Mouse (Mus musculus): ENCODE results near the gene Ufsp1. TPM values are rescaled to one million over a fixed set of nuclear protein-coding genes. Genes with fewer than 3 reads are reported as not detected.

The Ufsp1 gene
- total RNA-seq, 2 experiments from 2014 or later = 19.1 to 20.8 TPM

GRCm38 (mm10) chr5:137295296-137295695 is 867 bp downstream of the Ufsp1 start:
- DNase-seq (ENCODE audit: low spot score) = no peak

DNA sequence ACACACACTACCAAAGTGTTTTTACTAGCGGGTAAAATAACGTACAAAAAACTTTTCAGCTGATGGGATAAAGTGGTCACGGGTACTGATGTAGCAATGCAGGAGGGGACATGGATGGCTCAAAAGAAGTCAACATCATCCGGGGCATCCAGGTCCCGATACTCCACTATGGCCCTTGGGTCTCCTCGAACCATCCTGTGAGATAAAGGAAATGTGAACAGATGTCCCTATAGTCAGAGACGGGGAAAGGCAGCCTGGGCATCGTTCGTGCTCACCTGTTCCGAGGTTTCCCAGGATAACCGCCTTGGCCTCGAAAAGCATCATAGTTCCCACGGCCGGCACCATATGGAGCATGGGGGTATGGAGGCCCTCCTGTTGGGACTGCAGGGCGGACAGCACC is 1.3 kb downstream of the Ufsp1 start:
- DNase-seq (ENCODE audit: low spot score) = no peak

DNA sequence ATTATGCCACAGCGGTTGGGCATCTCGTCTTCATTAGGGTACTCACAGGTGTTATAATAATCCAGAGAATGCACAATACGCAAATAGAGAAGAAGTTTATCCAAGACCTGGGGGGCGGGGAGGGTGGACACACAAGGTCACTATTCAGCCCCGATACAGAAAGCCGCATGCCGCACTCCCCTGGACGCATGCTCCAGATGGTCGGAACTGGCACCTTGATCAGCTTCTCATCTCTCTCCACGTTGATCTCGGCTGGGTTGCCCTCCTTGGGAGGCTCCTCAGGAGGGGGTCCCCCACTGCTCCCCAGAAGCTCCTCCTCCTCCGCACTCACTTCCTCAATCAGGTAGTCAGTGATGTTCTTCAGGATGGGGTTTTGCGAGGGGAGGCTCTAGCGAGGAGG is 2.7 kb downstream of the Ufsp1 start:
- no peak for DNase-seq (ENCODE audit: low spot score)

DNA sequence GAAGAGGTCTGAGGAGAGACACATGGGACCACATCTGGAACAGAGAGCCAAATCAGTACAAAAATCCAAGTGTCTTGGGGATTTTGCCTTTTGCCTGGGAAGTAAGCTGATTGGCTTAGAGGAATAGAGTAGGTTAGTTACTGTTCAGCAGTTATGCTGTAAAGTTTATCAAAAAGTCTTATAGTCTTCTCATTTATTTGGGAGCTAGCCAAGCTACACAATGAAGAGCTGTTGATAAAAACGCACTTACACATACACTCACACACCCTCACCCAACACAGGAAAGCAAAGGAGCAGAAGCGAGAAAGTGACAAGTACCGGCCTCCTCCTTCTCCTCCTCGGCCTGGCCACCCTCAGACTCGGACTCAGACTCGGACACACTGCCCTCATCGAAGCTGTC is 4.8 kb downstream of the Ufsp1 start:
- DNase-seq (ENCODE audit: low spot score) = no peak

GRCm38 (mm10) chr5:137301253-137301652 is 6.8 kb downstream of the Ufsp1 start:
- no peak for DNase-seq (ENCODE audit: low spot score)

DNA sequence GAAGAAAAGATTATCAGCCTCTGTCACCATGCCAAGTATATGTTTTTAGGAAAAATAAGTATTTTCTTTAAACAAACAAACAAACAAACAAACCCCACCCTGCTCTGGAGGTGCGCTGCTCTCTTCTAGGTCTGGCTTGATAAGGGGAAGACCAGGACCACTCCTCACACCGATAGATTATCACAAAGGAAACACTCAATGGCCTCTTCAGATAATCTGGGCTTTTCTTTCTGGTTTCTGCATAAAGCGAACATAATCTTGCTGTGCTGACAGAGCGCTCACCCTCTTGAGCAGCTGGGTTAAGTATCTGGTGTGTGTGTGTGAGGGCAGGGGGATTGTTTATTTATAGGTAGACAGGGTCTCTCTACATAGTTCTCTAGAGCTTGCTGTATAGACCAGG is 9.2 kb downstream of the Ufsp1 start:
- DNase-seq (ENCODE audit: low spot score) = no peak

DNA sequence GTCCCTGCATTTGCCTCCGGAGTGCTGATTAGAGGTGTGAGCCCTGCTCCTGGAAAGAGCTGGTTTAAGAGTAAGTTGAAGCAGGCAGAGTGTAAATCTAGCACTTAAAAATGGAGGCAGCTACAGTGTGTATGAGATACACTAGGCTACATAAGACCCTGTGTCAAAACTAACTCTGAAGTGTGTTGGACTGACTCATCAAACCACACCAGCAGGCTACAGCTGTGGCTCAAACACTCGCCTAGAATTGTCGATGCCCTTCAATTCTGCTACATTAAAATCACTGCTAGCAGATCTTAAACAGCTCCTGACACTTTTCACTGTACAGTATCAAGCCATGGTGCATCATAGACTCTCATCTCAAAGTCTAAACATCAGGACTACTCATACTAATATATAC is 9.7 kb downstream of the Ufsp1 start:
- no peak for DNase-seq (ENCODE audit: low spot score)

DNA sequence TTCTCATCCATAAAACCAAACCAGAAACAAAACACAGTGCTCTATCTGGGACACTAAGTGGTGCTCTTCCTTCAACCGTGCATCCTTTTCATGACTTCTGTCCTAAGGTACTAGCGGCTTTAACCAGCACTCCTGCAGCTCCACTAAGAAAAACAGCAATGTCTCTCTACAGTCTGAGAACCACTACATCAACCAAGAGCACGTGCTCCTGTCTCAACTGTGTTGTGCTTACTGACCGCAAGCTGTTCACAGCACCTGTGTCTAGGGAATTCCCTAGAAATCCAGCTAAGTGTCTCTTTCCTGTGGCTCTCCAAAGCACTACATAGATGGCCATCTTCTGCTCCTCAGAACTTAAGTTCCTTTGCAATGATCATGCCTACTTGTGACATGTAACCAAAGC is 10.4 kb downstream of the Ufsp1 start:
- no peak for DNase-seq (ENCODE audit: low spot score)

DNA sequence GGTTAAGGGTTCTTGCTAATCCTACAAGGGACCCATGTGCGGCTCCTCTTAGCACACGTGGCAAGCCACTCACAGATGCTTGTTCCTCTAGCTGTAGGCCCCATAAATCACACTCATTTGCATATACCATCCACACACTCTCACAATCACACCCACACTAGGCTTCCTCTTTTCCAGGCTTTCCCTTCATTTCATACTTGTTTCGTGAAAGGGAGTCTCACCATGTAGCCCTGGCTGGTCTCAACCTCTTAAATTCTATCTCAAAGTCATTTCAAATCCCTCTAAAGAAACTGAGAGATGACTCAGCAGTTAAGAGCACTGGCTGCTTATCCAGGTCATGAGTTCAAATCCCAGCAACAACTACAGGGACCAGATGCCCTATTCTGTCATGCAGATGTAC is 11.4 kb downstream of the Ufsp1 start:
- DNase-seq (ENCODE audit: low spot score) = no peak

- DNase-seq (ENCODE audit: low spot score) = no peak
These were observed 12.1 kb downstream of the Ufsp1 start for GRCm38 (mm10) chr5:137306439-137307005.

- peak; percentile 92 for DNase-seq (ENCODE audit: low spot score)
These were observed 12.9 kb downstream of the Ufsp1 start, which contains the start of gene Srrt for GRCm38 (mm10) chr5:137307071-137307912. Gene Srrt, minus strand, starts transcription at chr5:137307674.

DNA sequence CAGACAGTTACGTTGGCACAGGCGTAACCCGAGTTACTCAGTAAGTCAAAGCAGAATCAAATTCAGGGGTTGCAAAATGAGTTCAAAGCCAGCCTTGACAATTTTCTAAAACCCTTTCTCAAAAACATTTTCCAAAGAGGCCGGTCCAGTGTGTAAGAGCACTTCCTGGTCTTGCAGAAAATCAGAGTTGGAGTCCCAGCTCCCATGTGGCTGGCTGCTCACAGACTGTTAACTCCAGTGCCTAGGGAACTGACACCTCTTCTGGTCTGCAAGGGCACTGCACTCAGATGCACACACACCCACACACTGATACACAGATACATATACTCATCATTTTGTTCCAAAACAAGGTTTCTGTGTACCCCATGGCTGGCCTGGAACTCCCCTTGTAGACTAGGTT is 13.9 kb downstream of the Ufsp1 start:
- no peak for DNase-seq (ENCODE audit: low spot score)

GRCm38 (mm10) chr5:137313466-137314192 is 19.2 kb downstream of the Ufsp1 start:
- no peak for DNase-seq (ENCODE audit: low spot score)

DNA sequence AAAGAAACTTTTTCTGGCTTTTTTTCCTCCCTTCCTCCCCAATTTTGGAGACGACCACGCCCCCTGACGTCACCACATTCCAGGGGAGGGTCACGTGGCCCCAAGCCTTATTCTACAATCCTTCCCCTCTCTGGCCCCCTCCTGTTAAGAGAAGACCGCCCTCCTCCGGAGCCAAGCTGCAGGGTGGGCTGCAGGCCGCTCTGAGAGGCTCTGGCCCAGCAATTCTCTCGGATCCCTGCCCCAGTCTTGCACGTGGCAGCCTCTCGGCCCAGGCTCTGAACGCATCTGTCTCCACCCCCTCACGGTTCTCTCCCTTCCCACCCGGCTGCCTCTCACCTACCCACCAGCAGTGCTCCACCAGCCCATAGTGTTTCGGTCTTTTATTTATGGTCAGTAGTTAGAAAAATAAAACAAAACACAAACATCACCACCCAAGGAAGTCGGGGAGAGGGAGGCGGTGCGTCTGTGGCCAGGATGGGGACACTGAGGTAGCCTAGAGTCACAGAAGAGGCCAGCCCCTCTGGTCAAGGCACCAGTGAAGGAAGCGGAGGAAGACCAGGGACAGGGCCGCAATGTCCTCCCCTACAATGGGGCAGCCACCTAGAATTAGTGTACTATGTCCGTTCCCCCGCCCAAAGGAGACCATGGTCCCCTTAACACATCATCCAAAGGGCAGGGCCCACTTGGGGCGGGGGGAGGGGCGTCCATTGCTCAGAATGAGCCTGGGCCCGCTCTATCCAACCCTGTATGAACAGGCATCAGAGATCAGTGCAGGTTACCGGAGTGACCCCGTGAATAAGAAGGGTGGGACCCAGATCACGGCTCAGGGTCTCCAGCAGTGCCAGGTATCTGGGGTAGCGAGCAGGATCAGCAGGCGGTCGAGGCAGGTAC is 20.0 kb downstream of the Ufsp1 start, which contains the start of gene Trip6:
TSS of gene Trip6 (minus strand) at position 212 of the 891 bp plus-strand sequence.
- peak; percentile 91 for DNase-seq (ENCODE audit: low spot score)

- DNase-seq (ENCODE audit: low spot score) = no peak
These were observed 20.9 kb downstream of the Ufsp1 start for GRCm38 (mm10) chr5:137315084-137315903.

DNA sequence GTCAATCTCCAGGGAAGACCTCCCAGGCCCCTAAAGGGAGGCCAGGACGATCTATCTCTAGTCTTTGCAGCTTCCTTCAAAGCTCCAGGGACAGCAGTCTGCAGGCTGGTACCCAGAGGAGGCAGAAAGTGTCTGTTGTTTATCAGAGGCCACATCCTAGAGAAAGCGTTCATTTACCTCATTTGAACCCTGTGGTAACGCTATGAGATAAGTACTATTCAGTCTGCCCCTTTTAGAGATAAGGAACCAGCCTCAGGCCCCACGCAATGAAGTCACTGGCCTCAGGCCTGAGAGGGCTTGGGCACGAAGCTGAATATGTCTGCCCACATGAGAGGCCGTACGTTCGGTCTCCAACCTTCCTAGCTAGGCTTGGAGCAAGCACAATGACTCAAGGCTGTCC is 22.9 kb downstream of the Ufsp1 start:
- DNase-seq (ENCODE audit: low spot score) = no peak

- DNase-seq (ENCODE audit: low spot score) = no peak
These were observed 24.1 kb downstream of the Ufsp1 start for GRCm38 (mm10) chr5:137318570-137318969.

GRCm38 (mm10) chr5:137320996-137321395 is 26.6 kb downstream of the Ufsp1 start:
- DNase-seq (ENCODE audit: low spot score) = no peak

- DNase-seq (ENCODE audit: low spot score) = no peak
These were observed 36.5 kb downstream of the Ufsp1 start for GRCm38 (mm10) chr5:137330910-137331309.

DNA sequence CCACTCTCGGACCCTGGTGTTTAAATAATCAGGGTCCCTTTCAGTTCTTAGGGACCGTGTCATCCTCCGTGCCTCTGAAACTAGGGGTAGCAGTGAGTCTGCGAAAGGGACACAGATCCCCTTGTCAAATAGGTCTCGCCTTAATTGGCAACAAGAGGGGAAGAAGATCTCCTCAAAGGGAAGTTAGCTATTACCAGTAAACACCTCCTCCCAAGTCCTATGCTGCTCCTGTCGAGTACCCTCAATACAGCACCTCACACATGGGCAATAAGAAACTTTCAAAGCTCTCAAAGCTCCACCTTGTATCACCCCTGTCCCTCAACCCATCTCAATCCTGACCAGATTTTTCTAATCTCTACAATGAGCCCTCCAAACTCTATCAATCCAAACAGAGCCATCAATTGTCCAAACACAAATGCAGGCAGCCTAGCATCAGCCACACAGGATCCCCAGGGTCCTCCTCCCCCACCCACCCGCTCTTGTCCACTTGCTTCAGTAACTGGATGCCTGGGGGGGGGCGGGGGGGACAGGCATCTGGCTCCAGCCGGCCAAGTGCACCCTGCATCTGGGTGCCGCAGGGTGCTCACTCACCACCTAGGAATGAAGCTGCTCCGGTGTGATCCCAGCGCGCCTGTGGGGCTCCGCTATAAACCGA is 38.6 kb downstream of the Ufsp1 start:
- no peak for DNase-seq (ENCODE audit: low spot score)

All from gastrocnemius, adult 18-20 months (tissue).